Mouse (Mus musculus) heart, embryonic 13.5 days (tissue): ENCODE measurements at regions not wholly inside any gene's neighbourhood (a gene's known extent, or its start where the extent isn't known, plus 50 kb on each side); places are given as distances from the start of the nearest gene placed in this dataset. TPM values are rescaled to one million over a fixed set of nuclear protein-coding genes. Genes with fewer than 3 reads are reported as not detected.

Source experiments
- ATAC-seq: fragments of 200-750 bp; cut with Nextera tagmentation; 2 replicates; pipeline ENCODE4 v1.8.0; 2017; ENCODE audit warnings: moderate TSS enrichment; ENCODE audit not compliant: insufficient number of reproducible peaks, low FRiP score, low TSS enrichment; ENCODE audit errors: extremely low read depth
- H3K27ac ChIP-seq: fragments of 300-500 bp; sonication (generic); replicated peaks from 2 replicates; pipeline ENCODE4 v1.5.1; 2015; ENCODE audit warnings: moderate library complexity, mild to moderate bottlenecking, inconsistent platforms
- H3K27me3 ChIP-seq: fragments of 300-500 bp; sonication (generic); replicated peaks from 2 replicates; pipeline ENCODE4 v1.6.1; 2015; ENCODE audit warnings: mild to moderate bottlenecking, inconsistent platforms
- H3K36me3 ChIP-seq: fragments of 300-500 bp; sonication (generic); 2 replicates; pipeline ENCODE4 v1.6.1; 2015; ENCODE audit warnings: mild to moderate bottlenecking, inconsistent platforms
- H3K4me1 ChIP-seq: fragments of 300-500 bp; sonication (generic); 2 replicates; pipeline ENCODE4 v1.6.1; 2015; ENCODE audit warnings: inconsistent platforms
- H3K4me2 ChIP-seq: fragments of 300-500 bp; sonication (generic); 2 replicates; pipeline ENCODE4 v1.6.1; 2015; ENCODE audit warnings: inconsistent platforms, mild to moderate bottlenecking, moderate library complexity
- H3K4me3 ChIP-seq: fragments of 300-500 bp; sonication (generic); 2 replicates; pipeline ENCODE4 v1.5.1; 2015; ENCODE audit warnings: moderate library complexity, mild to moderate bottlenecking, inconsistent platforms
- H3K9ac ChIP-seq: fragments of 300-500 bp; sonication (generic); 2 replicates; pipeline ENCODE4 v1.6.1; 2015; ENCODE audit warnings: inconsistent platforms, mild to moderate bottlenecking, moderate library complexity
- H3K9me3 ChIP-seq: fragments of 300-500 bp; sonication (generic); 2 replicates; pipeline ENCODE4 v1.6.1; 2016; ENCODE audit warnings: inconsistent platforms
- WGBS: fragments of 180-500 bp; shearing (Covaris S2); methylation state at CpG from one replicate; pipeline ENCODE4 v1.1.7; 2015; ENCODE audit warnings: mixed read lengths; 5-methylcytosine and 5-hydroxymethylcytosine counted together
- microRNA-seq: library from miRNA; unstranded; fragments of <30 nt; microRNA quantifications from one replicate; pipeline ENCODE4, GENCODE M21; 2016

GRCm38 (mm10) chr6:137931318-137931717, 148.4 kb downstream of the Slc15a5 start:
- Histone ChIP-seq H3K4me1 (peaks cover 15% of the 10 kb centered on the region; the same call in 1 of the 2 replicates), H3K27ac (no peak overlapping the region), H3K4me3 (peak overlapping the region; percentile 36), H3K27me3 (no peaks in the 10 kb centered on the region), H3K36me3 (no peaks in the 10 kb centered on the region), H3K9me3 (no peaks in the 10 kb centered on the region), H3K9ac (no peak overlapping the region), H3K4me2 (peak overlapping the region; percentile 62)
- WGBS, result 6% methylated on average over 7 of the region's 7 CpGs
- no peak for ATAC-seq

GRCm38 (mm10) chr6:137923364-137923763, 156.4 kb downstream of the Slc15a5 start:
- Histone ChIP-seq H3K4me2 (no peak overlapping the region), H3K36me3 (no peaks in the 10 kb centered on the region), H3K27me3 (no peaks in the 10 kb centered on the region), H3K27ac (no peak overlapping the region), H3K9ac (no peak overlapping the region), H3K4me1 (no peaks in the 10 kb centered on the region), H3K9me3 (no peaks in the 10 kb centered on the region), H3K4me3 (no peak overlapping the region)
- WGBS, result 76% methylated on average over 4 of the region's 4 CpGs
- no peak for ATAC-seq

- Histone ChIP-seq H3K9ac (no peak overlapping the region), H3K4me2 (no peak overlapping the region), H3K9me3 (no peaks in the 10 kb centered on the region), H3K27ac (no peak overlapping the region), H3K27me3 (no peaks in the 10 kb centered on the region), H3K4me1 (no peaks in the 10 kb centered on the region), H3K36me3 (no peaks in the 10 kb centered on the region), H3K4me3 (no peak overlapping the region)
- 41% methylated on average over 4 of the region's 4 CpGs for WGBS
- ATAC-seq, result no peak
These were observed 161.6 kb downstream of the Slc15a5 start for GRCm38 (mm10) chr6:137918156-137918555.

GRCm38 (mm10) chr6:137907836-137908235, 153.5 kb downstream of the Dera start:
- 79% methylated on average over 4 of the region's 4 CpGs for WGBS
- no peak overlapping the region for H3K9ac ChIP-seq
- H3K36me3 ChIP-seq, result no peaks in the 10 kb centered on the region
- no peak overlapping the region for H3K4me3 ChIP-seq
- H3K27ac ChIP-seq, result no peak overlapping the region
- no peak for ATAC-seq
- H3K4me2 ChIP-seq, result no peak overlapping the region
- H3K9me3 ChIP-seq, result 0 out of 2 replicates have a peak, but pooled peaks cover 7% of the 10 kb centered on the region
- H3K27me3 ChIP-seq, result no peaks in the 10 kb centered on the region
- no peaks in the 10 kb centered on the region for H3K4me1 ChIP-seq

Small RNA genes in the stretch of these regions (microRNA-seq; reads per million reads assigned to microRNA genes)
- not detected for gene Gm24308
